Mouse (Mus musculus) C2C12 (cell line): ENCODE results near the gene Nrm.

Experiments used
- CTCF ChIP-seq: IDR thresholded peaks from one replicate; pipeline ENCODE4 v1.5.1; 2011; ENCODE audit not compliant: control insufficient read depth, insufficient read depth, insufficient read length
- MAX ChIP-seq: IDR thresholded peaks from one replicate; pipeline ENCODE4 v1.6.1; 2011; ENCODE audit warnings: mild to moderate bottlenecking, control low read depth

DNA sequence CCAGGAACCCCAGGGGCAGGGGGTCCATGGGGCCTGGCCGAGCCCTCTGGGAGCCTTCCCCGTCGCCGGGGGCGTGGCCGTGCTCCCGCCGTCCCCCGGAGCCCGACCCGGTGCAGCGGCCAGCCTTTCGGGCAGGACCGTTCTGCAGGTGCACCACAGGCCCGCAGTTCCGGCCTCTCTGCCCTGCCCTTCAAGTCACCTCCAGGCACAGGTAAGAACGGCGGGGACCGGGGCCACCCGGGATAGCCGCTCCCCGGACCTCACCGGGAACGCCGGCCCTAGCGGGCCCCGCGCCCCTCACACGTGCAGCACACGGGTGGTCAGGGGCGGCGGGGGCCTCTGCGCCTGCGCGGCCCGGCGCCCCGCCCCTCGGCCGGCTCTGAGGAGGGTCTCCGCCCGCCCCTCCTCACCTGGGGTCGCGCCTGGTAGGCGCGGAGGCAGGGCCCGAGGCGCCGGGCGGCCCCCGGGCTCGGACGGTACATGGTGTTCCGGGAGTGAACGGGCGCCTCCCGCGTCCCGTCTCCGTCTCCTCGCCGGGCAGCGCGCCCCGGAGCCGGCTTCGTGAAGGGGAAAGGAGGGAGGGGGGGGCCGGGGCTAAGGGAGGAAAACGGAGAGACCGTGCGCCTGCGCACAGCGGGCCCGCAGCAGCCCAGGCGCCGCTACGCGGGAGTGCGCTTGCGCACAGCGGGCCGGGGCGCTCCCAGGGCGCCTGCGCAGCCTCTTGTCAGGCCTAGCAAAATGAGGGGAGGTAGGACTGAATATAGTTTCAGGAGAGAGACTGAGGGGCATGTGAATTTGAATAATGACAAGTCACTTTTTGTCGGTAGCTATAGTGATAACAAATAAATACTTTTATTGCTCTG is 35.9 kb downstream of the Nrm start, which contains the start of gene 2310061I04Rik:
- no peak for TF ChIP-seq CTCF
- no peak for TF ChIP-seq MAX
